Mouse (Mus musculus): Measurements from ENCODE around the gene Ccdc39. TPM values are rescaled to one million over a fixed set of nuclear protein-coding genes. Genes with fewer than 3 reads are reported as not detected.

Ccdc39 gene
- total RNA-seq, 2 experiments from 2014 or later: 23.1 to 23.8 TPM

GRCm38 (mm10) chr3:33799617-33800512 is 44.2 kb downstream of the Ccdc39 start, which contains the start of gene Ttc14:
TSS of gene Ttc14 (plus strand) at chr3:33799832.
- peak; percentile 98 for DNase-seq (ENCODE audit: low spot score in 2 of 2)
- intact Hi-C loops (cut with DNase I): no loop called here

GRCm38 (mm10) chr3:33790975-33791374 is 53.1 kb downstream of the Ccdc39 start:
- intact Hi-C loops (cut with DNase I): loop anchor here (5.0 kb wide), 4 partner anchors 484 to 884 kb away; partner anchors contain the start of gene Pex5l
- DNase-seq (ENCODE audit: low spot score in 2 of 2): peak in 1 of 2 experiments; percentile 43

Other genes starting within 250 kb of the Ccdc39 start
- gene Ttc14, start 44.5 kb downstream of the Ccdc39 start, total RNA-seq (2021): 10 to 100 TPM; 75.5 to 84.9 TPM
- 10 to 100 TPM; 73.6 to 81.7 TPM for gene Fxr1, start 175.6 kb upstream of the Ccdc39 start, total RNA-seq (2021)
- 10 to 100 TPM; 41.2 to 50.9 TPM for gene Dnajc19, start 237.0 kb upstream of the Ccdc39 start, total RNA-seq (2021)

Measured in left cerebral cortex, postnatal 25 days (tissue).